Mouse (Mus musculus) bone marrow, adult 2 months (tissue): ENCODE results near the gene Fermt3.

Experiments
- CTCF ChIP-seq: fragments of 200-500 bp; IDR thresholded peaks from 2 replicates; pipeline ENCODE4 v1.5.1; 2011; ENCODE audit warnings: low read length, control low read depth; ENCODE audit not compliant: control insufficient read depth, insufficient read depth
- POLR2A ChIP-seq: fragments of 200-500 bp; IDR thresholded peaks from 2 replicates; pipeline ENCODE4 v1.6.1; 2011; ENCODE audit warnings: low read depth, mild to moderate bottlenecking, control low read depth, low read length, borderline replicate concordance; ENCODE audit not compliant: control insufficient read depth

DNA sequence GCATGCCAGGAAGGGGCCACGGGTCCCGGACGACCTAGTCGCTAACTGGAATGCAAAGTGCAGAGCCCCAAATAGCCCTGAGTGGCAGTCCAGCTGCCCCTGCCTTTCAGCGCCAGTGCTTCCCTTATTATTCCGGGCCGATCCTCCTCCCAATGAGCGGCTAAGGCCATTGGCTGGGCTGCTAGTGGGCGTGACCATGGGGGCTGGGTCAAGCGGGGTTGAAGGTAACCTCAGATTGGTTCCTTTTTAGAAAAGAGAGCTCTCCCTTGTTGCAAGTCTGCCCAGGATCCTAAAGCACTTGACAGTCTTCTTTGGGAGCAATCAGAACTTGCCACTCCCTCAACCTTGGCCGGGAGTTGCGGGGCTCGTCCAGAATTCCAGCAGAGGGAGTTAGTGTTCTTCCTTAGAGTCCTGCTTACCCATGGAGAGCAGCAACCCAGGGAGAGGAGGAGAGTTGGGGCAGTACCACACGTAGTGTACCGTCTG lies 38.5 kb upstream of the Fermt3 start:
- no peak for TF ChIP-seq CTCF
- TF ChIP-seq POLR2A: peak; percentile 34; the same call in 1 of the 2 replicates
